Mouse (Mus musculus) MEL (cell line): ENCODE results near the gene Slc41a3. TPM values are rescaled to one million over a fixed set of nuclear protein-coding genes. Genes with fewer than 3 reads are reported as not detected.

Experiments
- DNase-seq: peaks from one replicate; pipeline ENCODE4 v3.0.0; 2011; ENCODE audit warnings: low read depth, low spot score
- H3K27ac ChIP-seq: 2 replicates; pipeline ENCODE4 v1.5.1; 2012; ENCODE audit warnings: low read depth, mild to moderate bottlenecking, control low read depth, low read length, moderate library complexity; ENCODE audit not compliant: control insufficient read depth
- H3K27me3 ChIP-seq, 2 experiments: fragments of 150-350 bp in 1 of 2; sonication (generic) in 1 of 2; 2 replicates each; pipeline ENCODE4 v1.6.1; 2012; ENCODE audit warnings: low read length in 2 of 2, mild to moderate bottlenecking in 2 of 2, improper control_type of control experiment in 1 of 2, moderate library complexity in 1 of 2; ENCODE audit not compliant: insufficient read depth in 2 of 2, control insufficient read depth in 1 of 2
- H3K36me3 ChIP-seq, 2 experiments: 2 replicates each; pipeline ENCODE4 v1.6.1; 2012 to 2014; ENCODE audit warnings: low read length in 2 of 2, improper control_type of control experiment in 1 of 2, inconsistent platforms in 1 of 2, mild to moderate bottlenecking in 1 of 2; ENCODE audit not compliant: insufficient read depth in 2 of 2, control insufficient read depth in 1 of 2
- H3K4me1 ChIP-seq, 2 experiments: fragments of 150-350 bp in 1 of 2; sonication (generic) in 1 of 2; 2 replicates each; pipeline ENCODE4 v1.6.1; 2012; ENCODE audit warnings: low read length in 2 of 2, improper control_type of control experiment in 1 of 2, mild to moderate bottlenecking in 1 of 2; ENCODE audit not compliant: insufficient read depth in 2 of 2, control insufficient read depth in 1 of 2
- H3K4me3 ChIP-seq, 2 experiments: fragments of 150-350 bp in 1 of 2; sonication (generic) in 1 of 2; 2 replicates each; pipeline ENCODE4 v1.5.1; 2012; ENCODE audit warnings: low read depth in 2 of 2, low read length in 2 of 2, mild to moderate bottlenecking in 2 of 2, moderate library complexity in 2 of 2, control low read depth in 1 of 2, improper control_type of control experiment in 1 of 2; ENCODE audit not compliant: control insufficient read depth in 1 of 2, insufficient read depth in 1 of 2
- H3K79me2 ChIP-seq: 2 replicates; pipeline ENCODE4 v1.6.1; 2012; ENCODE audit warnings: mild to moderate bottlenecking, low read length, moderate library complexity; ENCODE audit not compliant: control insufficient read depth, poor library complexity, insufficient read depth
- H3K9ac ChIP-seq: 2 replicates; pipeline ENCODE4 v1.6.1; 2012; ENCODE audit warnings: low read depth, mild to moderate bottlenecking, control low read depth, low read length, moderate library complexity; ENCODE audit not compliant: control insufficient read depth, poor library complexity, severe bottlenecking
- H3K9me3 ChIP-seq: fragments of 150-350 bp; sonication (generic); replicated peaks from 2 replicates; pipeline ENCODE4 v1.6.1; 2012; ENCODE audit warnings: mild to moderate bottlenecking, low read length, improper control_type of control experiment, moderate library complexity; ENCODE audit not compliant: insufficient read depth
- CHD2 ChIP-seq: IDR thresholded peaks from 2 replicates; pipeline ENCODE4 v1.6.1; 2011; ENCODE audit warnings: low read length, improper control_type of control experiment
- ELF1 ChIP-seq: IDR thresholded peaks from 2 replicates; pipeline ENCODE4 v1.6.1; 2014; ENCODE audit warnings: low read depth, mild to moderate bottlenecking, inconsistent platforms, low read length, improper control_type of control experiment, moderate library complexity
- EP300 ChIP-seq, 2 experiments: IDR thresholded peaks; 2 replicates each; pipeline ENCODE4 v1.6.1; 2011; ENCODE audit warnings: improper control_type of control experiment in 2 of 2, low read length in 2 of 2, low read depth in 1 of 2, mild to moderate bottlenecking in 1 of 2
- GABPA ChIP-seq: IDR thresholded peaks from 2 replicates; pipeline ENCODE4 v1.6.1; 2012; ENCODE audit warnings: low read depth, mild to moderate bottlenecking, inconsistent platforms, low read length, improper control_type of control experiment, moderate library complexity
- JUND ChIP-seq: IDR thresholded peaks from 2 replicates; pipeline ENCODE4 v1.6.1; 2011; ENCODE audit warnings: low read depth, mild to moderate bottlenecking, improper control_type of control experiment, low read length
- KAT2A ChIP-seq: conservative IDR thresholded peaks from 2 replicates; pipeline ENCODE4 v1.6.1; 2012; ENCODE audit warnings: low read depth, low read length, improper control_type of control experiment, inconsistent platforms
- MAFK ChIP-seq: IDR thresholded peaks from 2 replicates; pipeline ENCODE4 v1.6.1; 2011; ENCODE audit warnings: low read depth, mild to moderate bottlenecking, low read length, improper control_type of control experiment, borderline replicate concordance
- MAX ChIP-seq: IDR thresholded peaks from 2 replicates; pipeline ENCODE4 v1.6.1; 2011; ENCODE audit warnings: low read length, improper control_type of control experiment
- MAZ ChIP-seq: IDR thresholded peaks from 2 replicates; pipeline ENCODE4 v1.6.1; 2012; ENCODE audit warnings: low read depth, mild to moderate bottlenecking, inconsistent platforms, low read length, improper control_type of control experiment
- MEF2A ChIP-seq: IDR thresholded peaks from 2 replicates; pipeline ENCODE4 v1.6.1; 2014; ENCODE audit warnings: low read depth, mild to moderate bottlenecking, inconsistent platforms, low read length, improper control_type of control experiment; ENCODE audit not compliant: poor library complexity, insufficient replicate concordance, severe bottlenecking; ENCODE audit errors: extremely low read depth
- MYB ChIP-seq: IDR thresholded peaks from 2 replicates; pipeline ENCODE4 v1.6.1; 2011; ENCODE audit warnings: mild to moderate bottlenecking, low read depth, low read length, improper control_type of control experiment
- MYC ChIP-seq: IDR thresholded peaks from 2 replicates; pipeline ENCODE4 v1.6.1; 2011; ENCODE audit warnings: low read depth, mild to moderate bottlenecking, low read length, improper control_type of control experiment, moderate library complexity
- NELFE ChIP-seq: IDR thresholded peaks from 2 replicates; pipeline ENCODE4 v1.6.1; 2011; ENCODE audit warnings: low read depth, low read length, improper control_type of control experiment
- POLR2AphosphoS2 ChIP-seq: IDR thresholded peaks from 2 replicates; pipeline ENCODE4 v1.6.1; 2011; ENCODE audit warnings: low read length, improper control_type of control experiment
- POLR2AphosphoS5 ChIP-seq: IDR thresholded peaks from 2 replicates; pipeline ENCODE4 v1.6.1; 2012; ENCODE audit warnings: low read depth, borderline replicate concordance, mild to moderate bottlenecking, inconsistent platforms, low read length, moderate library complexity, mixed read lengths
- RAD21 ChIP-seq: IDR thresholded peaks from 2 replicates; pipeline ENCODE4 v1.6.1; 2011; ENCODE audit warnings: mild to moderate bottlenecking, low read depth, low read length, improper control_type of control experiment
- SIN3A ChIP-seq: IDR thresholded peaks from 2 replicates; pipeline ENCODE4 v1.6.1; 2012; ENCODE audit warnings: low read length, improper control_type of control experiment, inconsistent platforms
- SMC3 ChIP-seq: IDR thresholded peaks from 2 replicates; pipeline ENCODE4 v1.6.1; 2011; ENCODE audit warnings: low read depth, low read length, improper control_type of control experiment
- TAL1 ChIP-seq: IDR thresholded peaks from 2 replicates; pipeline ENCODE4 v1.6.1; 2012; ENCODE audit warnings: mild to moderate bottlenecking, inconsistent platforms, low read length, moderate library complexity, mixed read lengths
- TCF12 ChIP-seq: IDR thresholded peaks from 2 replicates; pipeline ENCODE4 v1.6.1; 2014; ENCODE audit warnings: low read depth, mild to moderate bottlenecking, inconsistent platforms, low read length, improper control_type of control experiment, moderate library complexity
- UBTF ChIP-seq: IDR thresholded peaks from 2 replicates; pipeline ENCODE4 v1.6.1; 2012; ENCODE audit warnings: low read depth, mild to moderate bottlenecking, inconsistent platforms, low read length, improper control_type of control experiment, moderate library complexity, borderline replicate concordance; ENCODE audit not compliant: insufficient read depth
- USF1 ChIP-seq: IDR thresholded peaks from 2 replicates; pipeline ENCODE4 v1.6.1; 2014; ENCODE audit warnings: low read depth, mild to moderate bottlenecking, inconsistent platforms, low read length, improper control_type of control experiment, moderate library complexity
- USF2 ChIP-seq, 2 experiments: IDR thresholded peaks; 2 replicates each; pipeline ENCODE4 v1.6.1; 2011 to 2012; ENCODE audit warnings: improper control_type of control experiment in 2 of 2, low read length in 2 of 2, borderline replicate concordance in 1 of 2, inconsistent platforms in 1 of 2, low read depth in 1 of 2, mild to moderate bottlenecking in 1 of 2; ENCODE audit not compliant: insufficient read depth in 1 of 2
- ZC3H11A ChIP-seq: IDR thresholded peaks from 2 replicates; pipeline ENCODE4 v1.6.1; 2012; ENCODE audit warnings: low read depth, mild to moderate bottlenecking, inconsistent platforms, low read length, improper control_type of control experiment
- ZMIZ1 ChIP-seq: IDR thresholded peaks from 2 replicates; pipeline ENCODE4 v1.6.1; 2012; ENCODE audit warnings: low read depth, mild to moderate bottlenecking, inconsistent platforms, low read length, improper control_type of control experiment, moderate library complexity
- polyA plus RNA-seq, 2 experiments: library from polyadenylated mRNA; stranded (reverse) in 1 of 2; unstranded in 1 of 2; fragments of >175 nt in 1 of 2; fragments of >200 nt in 1 of 2; gene quantifications; 2 replicates each; pipeline versions ENCODE4 v1.2.1 to v1.2.4; 2012; ENCODE audit warnings: low replicate concordance in 2 of 2, low read depth in 1 of 2; ENCODE audit not compliant: insufficient read length in 2 of 2, insufficient read depth in 1 of 2, missing spikeins in 1 of 2
- total RNA-seq: library from RNA; depleted of rRNA; stranded (reverse); fragments of 300-350 nt; gene quantifications from 2 replicates; pipeline ENCODE4 v1.2.3, GENCODE M21; 2012

Slc41a3 gene
- total and polyA plus RNA-seq, 3 experiments = 65.8 to 70.4 TPM; not detected in 1

- H3K9me3 ChIP-seq = no peaks in the 10 kb centered on the region
- no peaks in the 10 kb centered on the region for H3K4me1 ChIP-seq
- no peak overlapping the region for H3K27ac ChIP-seq
- no peaks in the 10 kb centered on the region for H3K36me3 ChIP-seq
- H3K9ac ChIP-seq = no peak overlapping the region
- H3K4me3 ChIP-seq = no peak overlapping the region
- no peak for DNase-seq
- TF ChIP-seq MYB (no peak), EP300 (IDR thresholded peaks at IDR 0.05; ENCODE audit: low read depth in 1 of 2, low read length in 2 of 2) (no peak), KAT2A (no peak), UBTF (no peak), ZMIZ1 (no peak), USF2 (IDR thresholded peaks at IDR 0.05; ENCODE audit: borderline replicate concordance in 1 of 2, insufficient read depth in 1 of 2, low read depth in 1 of 2, low read length in 2 of 2) (no peak), TAL1 (no peak), MAZ (no peak), RAD21 (no peak)
- H3K27me3 ChIP-seq = peaks cover 0 to 10% of the 10 kb centered on the region in 2 experiments; a peak in 3 of 4 replicates
- no peaks in the 10 kb centered on the region for H3K79me2 ChIP-seq
Measured at GRCm38 (mm10) chr6:90565357-90566215, 38.9 kb upstream of the Slc41a3 start.

- DNase-seq = no peak
- Histone ChIP-seq H3K27me3 (peaks cover 0 to 10% of the 10 kb centered on the region in 2 experiments; a peak in 3 of 4 replicates), H3K27ac (no peak overlapping the region), H3K9ac (no peak overlapping the region), H3K9me3 (no peaks in the 10 kb centered on the region), H3K4me1 (no peaks in the 10 kb centered on the region), H3K36me3 (no peaks in the 10 kb centered on the region), H3K4me3 (no peak overlapping the region), H3K79me2 (no peaks in the 10 kb centered on the region)
- TF ChIP-seq USF2 (IDR thresholded peaks at IDR 0.05; ENCODE audit: borderline replicate concordance in 1 of 2, insufficient read depth in 1 of 2, low read depth in 1 of 2, low read length in 2 of 2) (no peak), MEF2A (no peak), NELFE (no peak), KAT2A (no peak), USF1 (no peak), TAL1 (no peak), MAX (no peak), SMC3 (no peak), ZMIZ1 (no peak), POLR2AphosphoS5 (no peak), MAFK (no peak), TCF12 (no peak), JUND (no peak), ELF1 (no peak), CHD2 (no peak), SIN3A (no peak), POLR2AphosphoS2 (no peak), MYC (no peak), GABPA (no peak), ZC3H11A (no peak)
Measured at GRCm38 (mm10) chr6:90567486-90567885, 37.0 kb upstream of the Slc41a3 start.
